Mouse (Mus musculus) left cerebral cortex, postnatal 10 days (tissue): Measurements from ENCODE around the gene Lamp5. TPM values are rescaled to one million over a fixed set of nuclear protein-coding genes. Genes with fewer than 3 reads are reported as not detected.

ENCODE experiments used
- DNase-seq, 2 experiments: peaks; one replicate each; pipeline ENCODE4 v3.0.0; 2021 to 2022; ENCODE audit warnings: low spot score in 2 of 2, mixed read lengths in 1 of 2; ENCODE audit errors: extremely low spot score in 1 of 2
- intact Hi-C: fragments of 180-260 bp; cut with DNase I; formaldehyde crosslinking; loops from one replicate; pipeline ENCODE4 v1.15.1; 2025
- total RNA-seq, 2 experiments: library from RNA; stranded (reverse); gene quantifications; 2 replicates each; pipeline ENCODE4 v1.2.3; 2021

Lamp5 gene
- total RNA-seq = 10 to 100 TPM; 69.8 to 79.4 TPM

DNA sequence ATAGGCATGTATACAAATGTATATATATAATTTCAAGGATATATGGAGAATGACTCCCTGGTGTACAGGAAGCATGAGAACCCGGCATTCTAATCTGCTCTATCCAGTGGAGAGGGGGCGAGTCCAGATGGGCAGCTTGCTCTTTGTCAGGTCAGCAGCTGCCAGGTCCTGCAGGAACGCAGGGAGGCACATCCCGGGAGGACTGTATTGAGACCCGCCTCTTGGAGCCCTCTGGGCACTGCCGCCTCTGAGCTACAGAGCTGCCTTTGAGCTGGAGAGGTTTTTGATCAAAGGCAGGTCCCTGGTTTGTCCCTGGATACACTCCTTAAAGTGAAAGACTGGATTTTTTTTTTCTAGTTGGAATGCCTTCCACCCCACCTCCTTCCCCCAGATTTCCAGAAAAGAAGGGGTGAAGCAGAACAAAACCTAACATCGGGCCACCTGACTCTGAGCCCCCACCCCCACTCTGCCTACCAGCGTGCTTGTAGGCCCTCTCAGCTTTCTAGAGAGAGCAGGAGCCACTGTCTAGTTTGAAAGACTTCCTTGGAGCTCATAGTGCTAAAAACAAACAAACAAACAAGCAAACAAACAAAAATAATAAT lies at the start of gene Lamp5:
Lamp5 (plus strand) TSS at position 552 of the 602 bp plus-strand sequence.
- intact Hi-C loops = no loop called here
- DNase-seq = peak in 1 of 2 experiments; percentile 30

DNA sequence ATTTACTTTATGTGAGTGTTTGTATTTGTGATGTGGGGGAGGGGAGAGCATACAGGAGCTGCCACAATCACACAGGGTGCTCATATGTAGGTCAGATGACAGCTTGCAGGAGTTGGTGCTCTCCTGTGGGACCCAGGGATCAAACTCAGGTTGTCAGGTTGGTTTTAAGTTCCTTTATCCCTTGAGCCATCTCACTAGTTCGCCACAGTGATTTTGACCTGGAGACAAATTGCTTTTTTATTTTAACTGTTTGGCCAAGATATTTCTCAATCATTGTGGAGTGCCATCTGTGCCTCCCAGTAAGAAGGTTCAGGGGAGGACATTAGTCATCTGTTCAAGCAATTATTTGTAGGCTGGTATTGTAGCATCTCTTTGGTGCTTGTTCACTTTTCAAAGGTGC lies 48.2 kb upstream of the Lamp5 start:
- no peak for DNase-seq
- intact Hi-C loops = loop anchor here (5.0 to 10.0 kb wide), 2 partner anchors 53 to 101 kb away; no protein-coding TSS in a partner anchor

DNA sequence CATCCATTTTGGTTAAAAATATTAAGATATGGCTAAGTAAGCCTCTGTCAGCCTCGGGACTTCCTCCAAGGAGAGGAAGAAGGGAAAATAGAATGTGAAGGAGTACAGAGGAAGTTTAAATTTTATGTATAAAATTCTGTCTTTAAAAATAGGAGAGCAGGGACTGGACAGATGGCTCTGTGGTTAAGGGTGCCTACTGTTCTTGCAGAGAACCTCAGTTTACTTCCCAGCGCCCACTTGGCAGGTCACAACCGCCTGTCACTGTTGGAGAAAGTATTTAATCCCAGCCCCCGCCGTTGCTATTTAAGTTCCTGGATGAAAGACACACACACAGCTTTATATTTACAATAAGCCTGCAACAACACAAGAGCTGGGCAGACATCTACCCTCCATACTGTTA lies 45.8 kb upstream of the Lamp5 start:
- intact Hi-C loops = loop anchor here (5.0 to 10.0 kb wide), 2 partner anchors 99 to 131 kb away; no protein-coding TSS in a partner anchor
- no peak for DNase-seq

DNA sequence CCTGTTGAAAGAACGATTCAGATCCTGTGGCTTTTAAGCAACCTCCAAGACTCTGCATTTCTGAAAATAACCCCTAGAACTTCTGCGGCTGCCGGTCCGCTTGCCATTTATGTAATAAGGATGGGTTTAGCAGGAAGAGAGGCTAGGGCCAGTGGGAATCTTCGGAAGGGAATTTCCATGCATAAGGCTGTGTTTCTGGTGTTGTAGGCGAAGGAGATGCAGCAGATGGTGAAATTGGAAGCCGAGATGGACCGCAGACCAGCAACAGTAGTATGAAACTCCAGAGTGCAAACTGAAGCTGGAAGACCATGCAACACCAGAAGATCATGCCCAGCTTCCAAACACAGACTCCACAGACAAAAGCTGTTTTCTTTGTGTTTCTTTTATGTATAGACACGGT lies 39.3 kb upstream of the Lamp5 start:
- intact Hi-C loops = no loop called here
- no peak for DNase-seq

DNA sequence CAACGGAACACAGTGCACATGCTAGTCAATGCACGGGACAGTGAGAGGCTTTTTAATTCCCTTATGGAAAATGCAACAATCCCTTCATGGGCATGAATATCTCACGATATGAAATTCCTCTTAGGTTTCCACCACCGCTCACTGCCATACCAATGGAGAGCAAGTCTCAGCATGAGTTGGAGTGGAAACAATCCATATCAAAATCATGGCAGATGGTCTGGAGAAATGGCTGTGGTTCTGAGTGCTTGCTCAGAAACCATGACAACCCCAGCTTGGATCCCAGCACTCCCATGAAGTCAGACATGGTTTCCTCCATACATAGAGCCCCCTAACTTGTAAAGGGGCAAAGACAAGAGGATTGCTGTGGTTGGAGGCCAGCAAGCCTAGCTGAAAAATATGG lies 3.6 kb upstream of the Lamp5 start:
- DNase-seq = no peak
- intact Hi-C loops = no loop called here

DNA sequence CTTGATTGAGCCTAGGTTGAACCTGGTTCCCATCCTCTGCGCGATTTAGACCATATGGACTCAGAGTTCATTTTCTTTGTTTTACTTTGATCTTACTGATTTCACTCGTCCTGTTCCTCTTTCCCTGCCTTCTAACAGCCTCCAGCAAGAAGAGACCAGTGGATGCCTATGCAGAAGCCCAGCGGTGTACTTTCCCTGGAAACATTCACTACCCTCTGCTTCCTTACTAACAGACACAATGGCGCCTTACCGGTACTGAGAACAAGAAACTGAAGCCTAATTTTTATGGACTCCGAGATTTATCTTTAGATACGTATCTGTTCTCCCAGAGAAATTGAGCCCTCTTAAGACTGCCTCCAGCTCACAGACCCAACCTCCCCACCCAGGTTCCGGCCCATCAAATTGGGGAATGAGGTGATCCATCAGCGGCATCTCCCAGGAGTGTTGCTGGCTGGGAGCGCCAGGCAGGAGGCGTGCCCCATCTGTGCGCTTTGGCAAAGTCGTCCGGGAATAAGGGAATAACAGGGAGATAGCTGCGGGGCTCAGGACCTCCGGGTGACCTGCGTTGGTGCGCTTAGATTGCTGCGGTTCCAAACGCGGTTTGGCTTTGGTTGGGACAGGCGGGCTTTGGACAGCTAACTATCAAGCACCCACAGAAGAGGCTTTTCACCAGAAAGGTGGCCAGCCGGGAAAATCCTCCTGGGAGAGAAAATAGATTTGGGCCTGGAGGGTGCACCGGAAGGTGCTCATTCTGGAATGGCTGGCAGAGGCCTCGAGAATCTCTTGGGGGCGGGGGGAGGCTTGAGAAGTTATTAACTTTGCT lies 1.0 kb upstream of the Lamp5 start:
- intact Hi-C loops = no loop called here
- peak in 1 of 2 experiments; percentile 31 for DNase-seq

DNA sequence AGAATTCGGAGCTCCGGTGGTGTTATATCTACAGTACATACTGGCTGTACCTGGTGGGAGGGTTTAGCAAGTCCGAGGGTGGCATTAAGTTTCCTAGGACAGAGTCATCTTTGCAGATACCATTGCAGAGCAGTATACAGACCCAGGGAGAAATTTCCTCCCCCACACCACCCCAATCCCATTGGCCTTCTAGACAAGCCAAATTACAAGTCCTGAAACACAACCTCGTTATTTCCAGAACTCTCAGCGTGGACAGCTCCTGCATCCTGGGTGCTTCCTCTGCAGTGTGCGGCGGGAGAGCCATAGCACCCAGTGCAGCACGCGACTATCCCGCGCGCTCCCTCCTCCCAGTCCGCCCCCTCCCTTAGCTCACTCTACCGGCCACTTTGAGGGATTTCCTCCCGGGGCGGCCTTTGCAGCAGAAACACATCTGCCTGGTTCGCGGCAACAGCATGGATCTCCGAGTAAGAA lies 5.9 kb downstream of the Lamp5 start:
- intact Hi-C loops = loop anchor here (5.0 kb wide), 1 partner anchor 56 kb away; no protein-coding TSS in a partner anchor
- peak in 1 of 2 experiments; percentile 60 for DNase-seq

DNA sequence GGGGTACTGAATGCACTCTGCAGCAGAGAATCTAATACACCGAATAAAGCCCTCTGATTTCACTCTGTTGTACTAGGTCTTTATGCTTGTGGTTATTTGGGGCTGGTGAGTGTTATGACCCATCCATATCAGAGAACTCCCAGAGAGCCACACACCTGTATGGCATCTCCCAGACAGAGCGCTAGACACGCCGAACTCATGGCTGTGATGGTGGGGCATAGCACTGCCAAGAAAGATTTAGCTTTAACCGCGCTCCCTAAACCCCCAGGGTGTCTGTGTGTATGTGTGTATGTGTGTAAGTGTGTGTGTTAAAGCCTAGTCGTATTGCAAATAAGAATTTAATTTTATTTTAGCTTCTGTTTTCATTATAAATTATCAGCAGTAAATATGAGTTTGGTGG lies 6.4 kb downstream of the Lamp5 start:
- no peak for DNase-seq
- intact Hi-C loops = loop anchor here (5.0 kb wide), 1 partner anchor 56 kb away; no protein-coding TSS in a partner anchor

DNA sequence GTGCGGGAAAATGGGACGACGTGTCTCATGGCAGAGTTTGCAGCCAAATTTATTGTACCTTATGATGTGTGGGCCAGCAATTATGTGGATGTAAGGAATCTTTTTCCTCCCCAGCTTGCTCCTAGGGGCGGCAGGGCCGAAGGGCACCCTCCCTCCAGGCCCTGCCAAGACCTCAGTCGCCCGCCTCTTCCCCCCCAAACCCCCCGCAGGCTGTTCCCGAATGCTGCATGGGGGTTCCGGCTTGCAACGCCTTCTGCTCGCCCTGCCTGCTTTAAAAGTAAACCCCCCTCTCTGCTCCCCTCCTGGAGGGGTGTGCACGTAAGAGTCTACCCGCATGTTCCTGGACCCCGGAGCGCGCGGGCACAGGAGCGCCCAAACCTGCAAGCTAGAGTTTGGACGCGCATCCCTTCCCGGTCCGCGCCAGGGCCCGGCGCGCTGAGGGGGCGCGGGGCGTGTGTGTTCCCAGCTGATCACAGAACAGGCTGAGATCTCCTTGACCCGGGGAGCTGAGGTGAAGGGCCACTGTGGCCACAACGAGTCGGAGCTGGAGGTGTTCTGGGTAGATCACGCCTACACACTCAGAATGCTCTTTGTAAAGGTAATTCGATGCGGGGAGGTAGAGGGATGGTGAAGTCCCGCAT lies 7.1 kb downstream of the Lamp5 start:
- intact Hi-C loops = loop anchor here (5.0 kb wide), 1 partner anchor 57 kb away; no protein-coding TSS in a partner anchor
- DNase-seq = peak in 1 of 2 experiments; percentile 31

DNA sequence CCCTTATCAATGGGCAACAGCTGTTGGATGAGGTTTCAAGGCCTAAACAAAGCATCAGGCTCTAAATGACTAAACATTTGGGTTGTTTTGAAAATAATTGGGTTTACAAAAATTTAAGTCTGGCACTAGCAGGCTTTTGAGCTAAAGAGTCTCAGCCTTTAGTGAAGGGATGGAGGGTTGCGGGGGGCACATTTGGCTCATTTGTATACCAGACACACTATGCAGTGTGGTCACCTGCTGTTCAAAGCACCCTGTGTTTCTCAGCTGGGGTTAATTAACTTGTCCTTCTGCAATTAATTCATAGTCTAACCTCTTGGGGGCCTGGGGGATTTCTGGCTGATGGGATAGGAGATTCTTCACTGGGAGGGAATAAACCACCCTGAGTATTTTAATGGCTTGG lies 12.3 kb downstream of the Lamp5 start:
- no peak for DNase-seq
- intact Hi-C loops = no loop called here

DNA sequence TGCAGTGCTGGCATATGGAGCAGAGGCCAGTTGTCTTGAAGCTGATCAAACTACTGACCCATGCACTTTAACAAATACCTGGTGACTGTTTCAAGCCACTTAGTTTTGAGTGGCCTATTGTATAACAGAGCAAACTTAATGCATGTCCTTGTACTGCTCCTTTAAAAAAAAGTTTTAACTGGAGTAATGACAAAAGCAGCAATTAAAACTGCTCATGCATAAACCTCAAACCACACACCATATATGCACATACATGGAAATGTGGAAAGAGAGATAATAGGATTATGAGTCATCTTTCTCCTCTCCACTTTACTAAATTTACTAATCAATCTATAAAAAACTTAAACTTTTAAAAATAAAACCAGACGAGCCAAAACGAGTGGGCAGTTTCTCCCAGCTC lies 43.9 kb downstream of the Lamp5 start:
- DNase-seq = no peak
- intact Hi-C loops = no loop called here

DNA sequence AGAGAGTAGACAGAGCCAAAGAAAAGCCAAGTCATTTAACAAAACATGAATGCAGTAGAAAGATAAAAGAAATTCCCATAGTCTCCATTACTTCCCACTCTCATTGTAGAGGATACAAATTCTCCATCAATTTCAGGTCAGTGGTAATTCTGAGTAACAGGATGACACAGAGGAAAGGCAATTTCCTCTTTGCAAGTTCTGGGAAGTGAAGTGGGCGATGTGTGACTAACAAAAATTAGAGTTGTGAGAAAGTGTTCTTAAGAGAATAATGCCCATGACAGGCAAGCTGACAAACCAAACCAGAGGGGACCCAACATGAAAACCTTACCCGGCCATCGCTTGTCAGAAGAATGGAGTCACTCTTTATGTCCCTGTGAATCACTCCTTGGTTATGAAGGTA lies 45.1 kb downstream of the Lamp5 start:
- no peak for DNase-seq
- intact Hi-C loops = no loop called here

DNA sequence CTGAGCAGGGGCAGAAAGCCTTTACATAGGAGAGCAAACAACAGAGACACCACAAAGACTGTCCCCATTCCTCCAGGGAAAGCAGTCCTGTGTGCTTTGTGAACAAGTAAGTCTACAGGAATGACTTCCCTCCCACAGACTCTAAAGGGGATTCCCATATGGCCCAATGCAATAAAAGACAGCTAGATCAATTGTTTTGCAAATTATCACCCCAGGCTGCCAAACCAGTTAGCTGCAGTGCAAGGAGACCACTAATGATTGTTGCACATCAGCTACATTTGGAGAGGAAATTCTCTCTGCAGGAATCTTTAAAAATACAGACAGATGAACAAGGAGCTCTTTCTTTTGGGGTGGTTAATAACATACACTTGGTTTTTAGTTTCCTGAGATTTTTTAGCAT lies 55.6 kb downstream of the Lamp5 start:
- no peak for DNase-seq
- intact Hi-C loops = loop anchor here (10.0 kb wide), 1 partner anchor 103 kb away; no protein-coding TSS in a partner anchor

DNA sequence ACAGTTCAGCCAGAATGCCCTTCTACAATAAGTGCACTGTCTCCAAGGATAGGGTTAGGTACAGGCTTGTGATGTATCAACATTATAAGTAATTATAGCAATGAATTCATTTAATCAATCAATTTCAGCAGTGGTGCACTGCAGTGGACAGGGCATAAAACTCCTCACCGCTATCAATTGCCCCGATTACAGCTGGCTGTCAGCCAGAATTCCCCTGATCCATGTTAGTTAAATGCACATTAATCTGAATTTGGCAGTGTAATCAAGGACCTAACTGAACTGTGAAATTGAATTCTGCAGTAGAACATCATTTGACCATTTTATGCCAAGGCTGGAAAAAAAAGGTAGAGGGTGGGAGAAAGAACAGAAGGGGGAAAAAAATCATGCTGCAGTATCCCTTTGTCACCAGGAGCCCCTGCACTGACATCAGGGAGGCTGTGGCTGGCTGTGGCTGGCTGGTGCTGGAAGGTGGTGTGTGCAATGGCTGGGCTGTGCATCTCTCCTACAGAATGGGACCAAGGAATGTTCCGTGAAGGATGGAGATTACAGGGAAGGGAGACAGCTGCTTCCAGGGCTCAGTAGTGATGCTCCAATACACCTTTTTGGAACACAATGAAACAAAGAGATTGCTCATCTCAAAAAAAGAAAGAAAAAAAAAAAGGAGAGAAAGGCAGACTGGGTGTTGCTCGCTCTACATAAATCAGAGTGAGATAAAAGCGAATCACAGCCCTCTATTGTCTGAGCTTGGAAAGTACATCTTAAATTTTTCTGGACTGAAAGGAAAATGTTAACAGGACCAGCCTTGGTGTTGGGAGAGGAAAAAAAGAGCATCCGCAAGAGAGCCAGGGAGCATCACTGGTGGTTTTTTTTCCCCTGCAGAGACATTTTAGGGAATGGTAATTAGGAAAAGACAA lies 56.3 kb downstream of the Lamp5 start:
- peak in 1 of 2 experiments; percentile 32 for DNase-seq
- intact Hi-C loops = loop anchor here (10.0 kb wide), 1 partner anchor 104 kb away; no protein-coding TSS in a partner anchor

DNA sequence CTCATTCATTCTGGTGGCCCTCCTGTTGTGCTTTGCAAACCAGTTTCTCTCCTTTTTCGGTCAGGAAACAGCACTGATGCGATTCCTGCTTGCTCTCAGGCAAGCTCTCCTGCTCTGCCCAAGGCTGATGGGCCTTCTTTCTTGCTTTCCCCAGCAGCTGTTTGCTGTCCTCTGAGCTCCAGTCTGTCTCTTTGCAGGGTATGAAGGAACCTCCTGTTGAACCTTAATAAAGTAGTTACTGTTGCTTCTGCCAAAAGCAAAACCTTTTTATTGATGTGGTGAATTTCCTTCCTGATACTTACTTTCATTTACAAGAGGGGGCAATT lies 57.0 kb downstream of the Lamp5 start:
- intact Hi-C loops = loop anchor here (10.0 kb wide), 1 partner anchor 104 kb away; no protein-coding TSS in a partner anchor
- peak in 1 of 2 experiments; percentile 30 for DNase-seq

DNA sequence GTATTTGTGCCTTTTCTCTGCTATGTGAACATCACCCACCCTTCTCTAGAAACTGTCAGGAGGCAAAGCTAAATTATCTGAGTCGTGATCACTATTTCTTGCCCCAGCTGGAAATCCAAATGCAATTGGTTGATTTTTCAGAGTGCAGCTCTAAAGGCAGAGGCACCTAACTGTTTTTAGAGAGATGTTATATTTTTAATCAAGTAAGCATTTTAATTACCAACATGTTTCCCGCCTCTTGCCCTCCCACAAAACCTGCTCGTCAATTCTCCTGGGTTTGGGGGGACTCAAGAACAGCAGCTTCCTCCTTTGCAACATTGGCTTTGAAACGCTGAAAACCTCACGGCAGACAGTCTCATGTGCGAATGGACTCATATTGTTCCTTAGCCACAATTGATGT lies 61.3 kb downstream of the Lamp5 start:
- no peak for DNase-seq
- intact Hi-C loops = loop anchor here (10.0 kb wide), 1 partner anchor 139 kb away; no protein-coding TSS in a partner anchor

DNA sequence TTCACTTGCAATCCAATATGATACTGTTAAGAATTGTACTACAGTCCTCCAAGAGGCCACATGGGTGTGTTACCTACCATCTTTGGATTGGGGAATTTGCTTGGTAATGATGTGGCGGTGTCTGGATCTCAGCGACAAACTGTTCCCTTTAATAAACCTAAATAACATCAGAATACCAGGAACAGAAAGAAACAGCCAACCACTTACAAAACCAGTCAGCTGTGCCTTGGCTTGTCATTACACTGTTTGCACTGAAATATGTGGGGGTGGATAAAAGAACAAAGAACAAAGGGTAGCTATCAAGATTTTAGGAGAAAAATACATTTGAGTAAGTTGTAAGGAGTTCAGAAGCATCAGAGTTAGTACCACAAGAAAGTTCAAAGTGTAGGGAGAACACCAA lies 66.0 kb downstream of the Lamp5 start:
- intact Hi-C loops = loop anchor here (10.0 kb wide), 1 partner anchor 143 kb away; no protein-coding TSS in a partner anchor
- DNase-seq = no peak
